Mouse (Mus musculus) megakaryocyte, embryonic 14.5 days (primary cell): ENCODE measurements at regions not wholly inside any gene's neighbourhood (a gene's known extent, or its start where the extent isn't known, plus 50 kb on each side); places are given as distances from the start of the nearest gene placed in this dataset.

Experiments
- FLI1 ChIP-seq: IDR thresholded peaks from 2 replicates; pipeline ENCODE4 v1.6.1; 2012; ENCODE audit warnings: low read length, inconsistent platforms, mixed read lengths
- GATA1 ChIP-seq: IDR thresholded peaks from 3 replicates; pipeline ENCODE4 v1.6.1; 2012; ENCODE audit warnings: mixed read lengths, low read length, inconsistent platforms, borderline replicate concordance

GRCm38 (mm10) chr2:114873090-114873489 lies 218.3 kb upstream of the Dph6 start:
- TF ChIP-seq GATA1 (no peak), FLI1 (no peak)
